Comparison of ENCODE assay signal across 26 mouse cellular contexts in genomic region chr14:123037444-123037843, GRCm38 (mm10).
"Had no signal": no experiment of that assay in that cellular context is flagged by ENCODE, and none has a peak within 500 bp of the region (broad histone marks: within the 10 kb centered on the region; RNA-seq: fewer than 3 reads in every experiment).

No protein-coding gene starts in this region.

- H3K4me2 ChIP-seq: heart, embryonic 12.5 days; hindbrain, embryonic 12.5 days; hindbrain, embryonic 14.5 days; intestine, embryonic 15.5 days; limb, embryonic 12.5 days; liver, embryonic 11.5 days; liver, embryonic 13.5 days; liver, embryonic 15.5 days had no signal

- H3K9ac ChIP-seq: heart, embryonic 12.5 days; hindbrain, embryonic 12.5 days; hindbrain, embryonic 14.5 days; intestine, embryonic 15.5 days; limb, embryonic 12.5 days; liver, embryonic 13.5 days; liver, embryonic 15.5 days had no signal

- H3K36me3 ChIP-seq: heart, embryonic 10.5 days; heart, embryonic 12.5 days; hindbrain, embryonic 10.5 days; hindbrain, embryonic 12.5 days; intestine, embryonic 15.5 days; limb, embryonic 10.5 days; limb, embryonic 12.5 days; liver, embryonic 13.5 days; liver, embryonic 15.5 days had no signal

- H3K27ac ChIP-seq: gastrocnemius, adult 2 months; heart, embryonic 10.5 days; hindbrain, embryonic 10.5 days; hindbrain, embryonic 12.5 days; hindbrain, embryonic 14.5 days; intestine, embryonic 15.5 days; limb, embryonic 10.5 days; limb, embryonic 12.5 days; liver, embryonic 13.5 days; liver, embryonic 15.5 days had no signal

- DNase-seq: gastrocnemius, adult 2 months; gastrocnemius, postnatal 10 days; gastrocnemius, postnatal 25 days; heart, adult 18-20 months; heart, postnatal 10 days; heart, postnatal 4 days; kidney, adult 18-20 months; kidney, adult 8-10 months; kidney, postnatal 10 days; kidney, postnatal 25 days; kidney, postnatal 4 days; liver; liver, embryonic 13.5 days had no signal

- H3K27me3 ChIP-seq: heart, embryonic 12.5 days; hindbrain, embryonic 12.5 days; intestine, embryonic 15.5 days; limb, embryonic 12.5 days; liver, embryonic 13.5 days; liver, embryonic 15.5 days had no signal

- ATAC-seq: hindbrain, embryonic 16.5 days; inflammation-experienced regulatory T-cells, adult 6 months; intestine, embryonic 15.5 days; intestine, postnatal 0 days had no signal

- H3K4me1 ChIP-seq: heart, embryonic 10.5 days; heart, embryonic 12.5 days; hindbrain, embryonic 10.5 days; hindbrain, embryonic 12.5 days; intestine, embryonic 15.5 days; limb, embryonic 10.5 days; limb, embryonic 12.5 days; liver, embryonic 13.5 days; liver, embryonic 15.5 days had no signal

- H3K4me3 ChIP-seq: gastrocnemius, adult 2 months; heart, embryonic 10.5 days; heart, embryonic 12.5 days; hindbrain, embryonic 10.5 days; hindbrain, embryonic 12.5 days; intestine, embryonic 15.5 days; limb, embryonic 10.5 days; limb, embryonic 12.5 days; liver, embryonic 13.5 days; liver, embryonic 15.5 days had no signal

- H3K9me3 ChIP-seq: heart, embryonic 10.5 days; heart, embryonic 12.5 days; hindbrain, embryonic 10.5 days; hindbrain, embryonic 12.5 days; intestine, embryonic 15.5 days; limb, embryonic 10.5 days; limb, embryonic 12.5 days; liver, embryonic 13.5 days; liver, embryonic 15.5 days had no signal
